Mouse (Mus musculus) right cerebral cortex, adult 18-20 months (tissue): ENCODE measurements around the gene Erich6b.
A peak's percentile ranks its signal among the peaks of the same experiment; 100 is the strongest.

ENCODE experiments used
- DNase-seq: peaks from one replicate; pipeline ENCODE4 v3.0.0; 2022; ENCODE audit warnings: mixed read lengths

Erich6b gene

DNA sequence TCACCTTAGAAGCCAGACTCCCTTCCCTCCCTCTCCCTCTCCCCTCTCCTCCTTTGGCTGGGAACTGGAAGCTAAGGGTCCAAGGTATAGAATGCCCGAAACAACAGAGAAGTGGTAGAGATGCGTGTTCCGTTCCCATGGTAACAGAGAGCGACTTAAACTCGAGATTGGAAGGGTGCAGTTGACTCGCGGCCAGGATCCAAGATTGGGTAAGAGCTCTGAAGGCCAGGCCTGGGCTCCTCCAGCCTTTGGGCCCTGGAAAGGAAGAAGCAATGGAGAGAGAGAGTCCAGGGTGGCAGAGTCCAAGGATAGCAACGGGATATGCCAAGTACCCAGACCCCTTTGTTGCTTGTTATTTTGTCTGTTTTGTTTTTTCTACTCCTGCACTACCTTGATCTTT lies at the start of gene Erich6b:
Gene Erich6b, plus strand, starts transcription at position 180 of the 400 bp plus-strand sequence.
- DNase-seq: no peak

GRCm38 (mm10) chr14:75592978-75593377 lies 49.1 kb upstream of the Erich6b start, which contains the start of gene Spert:
Gene Spert, minus strand, starts transcription at chr14:75593116.
- no peak for DNase-seq

- no peak for DNase-seq
Measured at GRCm38 (mm10) chr14:75609176-75609575, 32.9 kb upstream of the Erich6b start.

GRCm38 (mm10) chr14:75616375-75616774 lies 25.7 kb upstream of the Erich6b start:
- DNase-seq: no peak

DNA sequence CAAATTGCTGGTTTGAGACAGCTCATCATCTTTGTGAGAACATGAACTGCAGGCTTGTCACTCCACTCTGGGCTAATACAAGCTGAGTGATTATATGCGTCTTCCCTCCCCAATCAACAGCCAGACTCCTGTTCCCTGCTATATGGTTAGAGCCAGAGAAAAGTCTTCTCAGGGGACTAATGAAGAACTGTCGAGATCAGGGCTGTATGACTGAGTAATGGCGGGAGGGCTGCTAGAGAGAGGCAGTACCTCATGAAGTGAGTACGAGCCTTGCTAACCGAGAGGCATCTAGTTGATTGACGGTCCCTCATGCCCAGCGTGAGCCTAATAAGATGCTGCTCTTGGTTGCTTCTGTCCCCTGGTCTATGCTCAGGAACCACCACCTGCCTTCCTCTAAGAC lies 19.1 kb upstream of the Erich6b start:
- DNase-seq: no peak

DNA sequence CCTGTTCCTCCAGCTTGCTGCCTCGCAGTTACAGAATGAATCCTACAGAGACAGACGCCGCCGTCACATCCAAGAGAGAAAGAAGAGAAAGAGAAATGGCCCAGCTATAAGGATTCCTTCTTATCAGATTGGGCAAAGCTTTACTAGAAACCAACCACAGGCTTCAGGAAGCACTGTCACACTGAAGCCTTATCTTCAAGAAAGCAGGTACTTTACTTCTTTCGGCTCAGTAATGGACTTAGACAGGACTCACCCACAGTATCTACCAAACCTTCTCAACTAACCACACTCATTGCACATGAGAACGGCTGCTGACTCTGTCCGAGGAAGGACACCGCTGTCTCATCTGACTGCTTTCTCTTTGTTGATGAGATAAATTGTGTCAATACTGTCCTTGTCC lies 13.2 kb upstream of the Erich6b start:
- DNase-seq: no peak

- DNase-seq: peak; percentile 33
Measured at GRCm38 (mm10) chr14:75635350-75635749, 6.7 kb upstream of the Erich6b start.

DNA sequence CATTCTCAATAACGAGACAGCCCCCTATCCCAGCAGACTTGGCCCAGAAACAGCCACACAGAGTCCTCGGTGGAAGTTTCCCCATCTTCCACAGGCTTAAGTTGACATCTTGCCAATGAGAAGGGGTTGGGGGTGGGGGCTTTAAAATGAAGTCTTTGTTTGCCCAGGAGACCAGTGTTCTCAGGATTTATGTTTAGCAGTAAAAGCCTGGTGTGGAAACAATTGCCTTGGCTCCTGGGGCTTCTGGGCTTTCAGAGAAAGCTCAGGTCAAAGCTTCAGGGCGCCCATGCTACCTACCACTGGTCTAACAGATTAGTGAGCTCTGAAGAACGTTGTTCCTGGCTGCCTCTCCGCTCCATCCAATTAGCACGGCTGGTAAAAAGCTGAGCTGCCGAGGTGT lies 6.0 kb upstream of the Erich6b start:
- no peak for DNase-seq

DNA sequence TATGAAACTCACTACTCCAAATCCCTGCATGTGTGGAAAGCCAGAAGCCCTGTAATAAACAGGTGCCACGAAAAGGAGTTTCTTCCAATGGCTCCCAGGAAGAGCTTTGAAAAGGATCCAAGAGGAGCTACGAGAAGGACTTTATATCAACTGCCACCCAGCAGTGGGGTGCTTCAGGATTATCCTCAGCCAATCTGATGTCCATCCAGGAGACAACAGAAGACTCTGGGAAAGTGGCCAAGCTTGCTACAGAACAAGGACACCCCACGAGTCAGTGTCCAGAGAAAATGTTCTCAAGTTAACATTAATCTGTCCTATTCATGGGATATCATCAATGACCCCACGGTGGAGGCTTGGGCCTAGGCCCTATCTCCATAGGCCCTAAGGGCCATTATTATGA lies 4.4 kb upstream of the Erich6b start:
- no peak for DNase-seq

- DNase-seq: no peak
Measured at GRCm38 (mm10) chr14:75640846-75641245, 1.2 kb upstream of the Erich6b start.

GRCm38 (mm10) chr14:75641369-75641768 lies 690 bp upstream of the Erich6b start:
- no peak for DNase-seq

DNA sequence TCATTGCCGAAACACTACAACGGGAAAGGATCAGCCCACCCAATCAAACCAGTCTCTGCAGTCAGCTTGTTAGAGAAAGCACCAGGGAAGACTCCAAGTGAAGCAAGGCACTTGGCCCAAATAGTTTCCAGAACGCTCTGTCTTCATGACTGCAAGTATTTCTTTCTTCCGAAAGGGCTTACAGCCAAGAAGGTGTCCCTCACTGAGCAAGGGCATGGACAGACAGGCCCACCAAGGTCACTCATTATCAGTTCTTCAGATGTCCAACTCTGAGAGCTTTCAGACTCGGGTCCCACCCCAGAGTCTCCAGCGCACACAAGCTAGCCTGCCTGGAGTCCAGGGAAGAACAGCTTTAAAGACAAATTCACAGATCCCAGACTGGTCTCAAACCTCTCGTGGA lies 3.4 kb downstream of the Erich6b start:
- no peak for DNase-seq

- DNase-seq: no peak
Measured at GRCm38 (mm10) chr14:75646060-75646459, 4.0 kb downstream of the Erich6b start.

DNA sequence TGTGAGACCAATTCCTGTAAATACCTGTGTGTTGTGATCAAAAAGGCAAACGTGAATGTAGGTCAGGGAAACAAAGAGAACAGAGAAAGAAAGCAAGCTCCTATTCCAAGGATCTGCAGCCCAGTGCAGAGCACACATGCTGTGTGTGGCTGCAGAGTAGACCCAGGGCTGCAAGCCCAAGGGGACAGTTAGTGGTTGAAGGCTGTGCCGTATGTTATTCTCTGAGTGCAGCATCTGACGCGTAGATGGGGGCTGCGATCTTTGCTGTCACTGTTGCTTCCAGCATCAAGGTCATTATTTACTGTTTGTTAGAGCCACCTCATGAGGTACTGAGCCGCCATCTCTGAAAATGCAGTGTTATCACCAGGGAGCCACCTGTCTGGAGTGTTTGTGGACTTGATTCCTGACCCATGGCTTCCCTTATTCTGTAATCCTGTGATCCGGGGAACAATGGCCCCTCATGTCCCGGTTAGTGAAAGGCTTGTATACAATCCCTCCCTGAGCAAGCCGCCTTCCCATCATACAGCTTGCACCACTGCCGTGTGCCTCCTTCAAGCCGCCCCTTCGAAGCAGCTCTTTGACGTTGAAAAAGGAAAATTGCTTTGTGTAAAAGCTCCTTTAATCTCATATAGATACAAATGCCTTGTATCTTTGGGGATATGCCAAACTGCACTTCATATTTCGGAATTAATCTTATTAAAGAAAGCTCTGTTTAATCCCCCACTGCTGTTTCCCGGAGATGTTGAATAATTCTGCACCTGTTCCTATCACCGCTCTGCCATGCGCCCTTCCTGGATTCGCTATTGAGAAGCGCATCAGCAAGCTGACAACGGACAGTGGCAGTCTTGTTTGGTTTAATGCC lies 5.1 kb downstream of the Erich6b start:
- DNase-seq: no peak

- DNase-seq: no peak
Measured at GRCm38 (mm10) chr14:75660936-75661335, 18.9 kb downstream of the Erich6b start.

- no peak for DNase-seq
Measured at GRCm38 (mm10) chr14:75661548-75661947, 19.5 kb downstream of the Erich6b start.

- no peak for DNase-seq
Measured at GRCm38 (mm10) chr14:75665430-75666180, 23.5 kb downstream of the Erich6b start.

- DNase-seq: no peak
Measured at GRCm38 (mm10) chr14:75669085-75669645, 27.1 kb downstream of the Erich6b start.

- no peak for DNase-seq
Measured at GRCm38 (mm10) chr14:75676316-75676715, 34.3 kb downstream of the Erich6b start.

DNA sequence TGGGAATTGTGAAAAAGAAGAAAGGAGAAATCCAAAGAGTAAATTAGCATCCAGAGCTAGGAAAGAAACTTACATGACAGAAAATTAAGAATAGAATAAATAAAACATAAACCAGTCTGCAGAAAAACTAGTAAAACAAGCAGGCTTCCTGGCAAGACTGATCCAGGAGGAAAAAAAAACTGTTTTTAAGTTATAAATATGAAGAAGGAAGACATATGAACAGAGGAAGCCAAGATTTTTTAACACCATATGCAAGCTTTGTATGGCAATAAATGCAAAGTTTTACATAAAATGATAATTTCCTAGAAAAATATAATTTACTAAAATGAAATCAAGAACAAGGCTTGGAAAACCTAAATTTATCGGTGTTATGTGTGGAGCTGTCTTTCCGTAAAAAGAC lies 48.4 kb downstream of the Erich6b start:
- no peak for DNase-seq

GRCm38 (mm10) chr14:75696096-75696495 lies 54.0 kb downstream of the Erich6b start:
- no peak for DNase-seq

- no peak for DNase-seq
Measured at GRCm38 (mm10) chr14:75697928-75698327, 55.9 kb downstream of the Erich6b start.

DNA sequence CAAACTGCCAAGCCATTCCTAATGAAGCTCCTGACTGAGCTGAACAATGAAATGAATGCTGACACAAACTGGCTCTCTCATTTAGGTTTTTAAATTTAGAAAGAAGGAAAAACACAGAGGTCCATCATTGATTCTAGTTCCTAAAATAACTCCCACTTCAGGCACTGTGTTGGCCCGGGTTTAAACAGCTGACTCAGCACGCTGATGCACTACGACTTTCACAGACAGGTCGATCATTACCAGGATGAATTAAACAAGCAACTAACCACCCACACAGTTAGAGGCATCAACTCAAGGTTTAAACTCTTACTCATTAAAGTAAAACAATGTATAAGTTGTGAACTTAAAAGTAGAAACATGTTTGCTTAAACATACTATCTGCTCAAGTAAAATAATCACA lies 64.6 kb downstream of the Erich6b start:
- no peak for DNase-seq

- no peak for DNase-seq
Measured at GRCm38 (mm10) chr14:75707771-75708170, 65.7 kb downstream of the Erich6b start.
